Mouse (Mus musculus): ENCODE measurements at regions not wholly inside any gene's neighbourhood (a gene's known extent, or its start where the extent isn't known, plus 50 kb on each side); places are given as distances from the start of the nearest gene placed in this dataset.

DNA sequence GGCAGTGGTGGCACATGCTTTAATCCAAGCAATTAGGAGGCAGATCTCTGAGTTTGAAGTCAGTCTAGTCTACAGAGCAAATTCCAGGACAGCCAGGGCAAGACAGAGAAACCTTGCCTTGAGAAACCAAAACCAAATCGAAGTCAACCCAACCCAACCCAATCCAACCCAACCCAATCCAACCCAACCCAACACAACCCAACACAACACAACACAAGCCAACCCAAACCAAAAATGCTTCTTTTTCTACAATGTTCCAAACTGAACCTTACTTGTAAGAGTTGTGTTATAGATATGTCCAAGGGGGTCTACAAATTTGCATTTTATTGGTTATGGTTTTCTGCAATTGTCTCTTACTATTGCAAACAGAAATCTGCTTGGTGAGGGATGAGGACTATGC lies 52.8 kb upstream of the Chodl start:
- no peak for DNase-seq (ENCODE audit: low spot score in 2 of 2)

GRCm38 (mm10) chr16:78859006-78859405 lies 71.7 kb upstream of the Chodl start:
- no peak for DNase-seq (ENCODE audit: low spot score in 2 of 2)

DNA sequence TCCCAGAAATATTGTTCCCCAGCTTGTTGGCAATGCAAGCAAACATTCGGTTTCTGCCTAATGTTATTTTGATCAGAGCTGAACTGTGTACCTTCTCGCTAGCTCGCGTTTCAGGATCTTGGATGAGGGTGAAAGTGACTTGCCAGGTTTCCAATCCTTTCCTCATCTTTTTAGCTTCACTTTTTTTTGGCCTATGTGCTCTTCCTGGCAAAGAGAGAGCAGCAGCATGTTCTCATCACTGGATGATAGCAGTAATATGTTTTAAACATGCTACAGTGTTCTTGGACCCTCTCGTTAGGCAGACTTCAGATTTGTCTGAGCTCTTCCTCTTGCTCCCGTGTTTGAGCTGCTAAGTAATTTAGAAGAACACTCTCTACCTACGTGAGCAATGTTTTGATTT lies 99.8 kb upstream of the Chodl start:
- DNase-seq (ENCODE audit: low spot score in 2 of 2), result no peak

- DNase-seq (ENCODE audit: low spot score in 2 of 2), result no peak
These were observed 103.0 kb upstream of the Chodl start for GRCm38 (mm10) chr16:78827739-78828138.

DNA sequence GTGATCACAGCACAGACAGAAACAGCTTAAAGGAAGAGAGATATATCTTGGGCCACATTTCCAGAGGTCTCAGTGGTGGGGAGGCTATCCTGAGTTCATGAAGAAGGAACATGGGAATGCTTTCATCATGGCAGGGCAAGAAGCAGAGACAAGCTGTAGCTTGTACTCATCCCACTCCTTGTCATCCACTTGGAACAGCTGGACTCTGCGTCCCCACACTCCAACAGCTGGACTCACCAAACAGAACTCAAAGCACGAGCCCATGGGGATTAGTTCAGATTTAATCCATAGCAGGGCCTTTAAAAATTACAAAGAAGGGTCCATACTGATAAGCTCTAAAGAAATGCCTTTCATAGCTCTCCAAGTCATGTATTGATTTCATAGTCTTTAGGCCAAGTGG lies 140.7 kb upstream of the Chodl start:
- DNase-seq (ENCODE audit: low spot score in 2 of 2), result no peak

DNA sequence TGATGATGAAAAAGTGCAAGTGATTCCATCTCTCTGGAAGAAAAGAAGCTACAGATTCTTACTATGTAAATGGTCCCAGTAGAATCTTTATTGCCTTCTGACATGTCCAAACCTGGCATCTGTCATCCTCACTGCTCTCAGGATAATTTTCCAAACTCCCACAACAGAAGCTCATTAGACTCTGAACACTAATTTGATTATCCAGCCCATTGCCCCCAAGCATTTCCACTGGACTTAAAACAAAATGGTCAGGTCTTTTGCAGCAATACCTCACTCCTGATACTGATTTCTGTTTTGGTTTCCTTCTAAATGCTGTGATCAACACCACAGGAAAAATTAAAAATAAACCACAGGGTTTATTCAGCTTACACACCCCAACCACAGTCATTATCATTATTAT lies 171.5 kb upstream of the Chodl start:
- no peak for DNase-seq (ENCODE audit: low spot score in 2 of 2)

DNA sequence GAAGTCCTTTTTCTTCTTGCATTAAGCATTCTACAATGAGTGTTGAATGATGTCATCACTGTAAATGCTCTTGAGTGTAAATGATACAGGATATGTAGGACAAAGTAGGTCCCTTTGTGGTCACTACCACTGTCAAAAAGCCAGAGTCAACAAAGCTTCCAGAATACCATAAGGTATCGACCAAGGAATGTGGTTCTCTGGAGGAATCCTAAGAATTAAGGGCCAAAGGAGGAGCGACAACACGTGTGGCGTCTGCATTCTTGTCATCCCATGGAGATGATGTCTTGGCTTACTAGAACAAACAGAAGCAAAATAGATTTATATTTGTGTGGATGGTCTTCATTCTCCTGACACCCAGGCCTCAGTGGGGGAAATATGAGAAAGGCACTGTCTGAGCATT lies 161.4 kb upstream of the D16Ertd472e start:
- DNase-seq (ENCODE audit: low spot score in 2 of 2), result no peak

GRCm38 (mm10) chr16:78730583-78731501 lies 154.3 kb upstream of the D16Ertd472e start:
- no peak for DNase-seq (ENCODE audit: low spot score in 2 of 2)

GRCm38 (mm10) chr16:78725541-78725940 lies 149.0 kb upstream of the D16Ertd472e start:
- DNase-seq (ENCODE audit: low spot score in 2 of 2), result no peak

GRCm38 (mm10) chr16:78709943-78710342 lies 133.4 kb upstream of the D16Ertd472e start:
- no peak for DNase-seq (ENCODE audit: low spot score in 2 of 2)

DNA sequence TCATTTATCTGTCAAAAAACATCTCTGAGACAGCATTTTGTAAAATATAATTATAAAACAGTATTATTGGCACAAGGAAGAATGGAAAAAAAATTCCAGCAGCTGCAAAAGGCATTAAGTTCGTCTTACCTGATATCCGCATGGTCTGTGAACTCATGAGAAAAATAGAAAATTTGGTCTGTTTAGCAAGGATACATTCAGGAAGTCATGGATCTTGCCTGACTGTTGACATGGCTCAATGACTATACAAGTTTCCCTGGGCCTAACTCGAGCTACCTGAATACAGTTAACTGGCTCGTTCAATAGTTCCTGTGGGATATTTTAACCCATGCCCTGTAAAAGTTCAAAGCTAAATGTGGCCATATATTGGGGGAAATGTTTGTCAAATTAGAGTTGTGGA lies 131.1 kb upstream of the D16Ertd472e start:
- DNase-seq (ENCODE audit: low spot score in 2 of 2), result no peak

DNA sequence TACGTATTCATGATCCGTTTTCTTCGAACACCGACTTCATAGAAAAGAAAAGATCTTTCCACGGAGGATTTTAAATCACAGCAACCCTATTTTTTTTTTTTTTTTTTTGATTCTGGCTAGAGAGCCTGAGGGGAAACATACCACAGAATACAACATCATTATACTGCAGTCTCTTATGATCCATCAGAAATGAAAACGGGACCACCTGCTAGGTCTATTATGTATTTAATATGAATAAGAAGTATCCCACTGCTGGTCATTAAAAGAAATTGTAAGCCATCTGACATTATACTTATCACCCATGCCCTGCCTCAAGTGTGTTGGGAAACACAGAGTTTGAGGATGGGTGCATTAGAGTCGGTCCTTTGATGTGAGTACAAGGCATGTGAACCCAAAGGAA lies 130.7 kb upstream of the D16Ertd472e start:
- no peak for DNase-seq (ENCODE audit: low spot score in 2 of 2)

GRCm38 (mm10) chr16:78697514-78698209 lies 121.2 kb upstream of the D16Ertd472e start:
- no peak for DNase-seq (ENCODE audit: low spot score in 2 of 2)

GRCm38 (mm10) chr16:78688251-78688650 lies 111.7 kb upstream of the D16Ertd472e start:
- no peak for DNase-seq (ENCODE audit: low spot score in 2 of 2)

- no peak for DNase-seq (ENCODE audit: low spot score in 2 of 2)
These were observed 108.7 kb upstream of the D16Ertd472e start for GRCm38 (mm10) chr16:78685160-78685559.

GRCm38 (mm10) chr16:78684031-78684430 lies 107.5 kb upstream of the D16Ertd472e start:
- no peak for DNase-seq (ENCODE audit: low spot score in 2 of 2)

- DNase-seq (ENCODE audit: low spot score in 2 of 2), result no peak
These were observed 84.6 kb upstream of the D16Ertd472e start for GRCm38 (mm10) chr16:78661126-78661525.

GRCm38 (mm10) chr16:78644710-78645109 lies 68.2 kb upstream of the D16Ertd472e start:
- no peak for DNase-seq (ENCODE audit: low spot score in 2 of 2)

GRCm38 (mm10) chr16:78641717-78642116 lies 65.2 kb upstream of the D16Ertd472e start:
- DNase-seq (ENCODE audit: low spot score in 2 of 2), result no peak

GRCm38 (mm10) chr16:78641205-78641604 lies 64.7 kb upstream of the D16Ertd472e start:
- DNase-seq (ENCODE audit: low spot score in 2 of 2), result no peak

- DNase-seq (ENCODE audit: low spot score in 2 of 2), result no peak
These were observed 60.9 kb upstream of the D16Ertd472e start for GRCm38 (mm10) chr16:78637452-78637851.

DNA sequence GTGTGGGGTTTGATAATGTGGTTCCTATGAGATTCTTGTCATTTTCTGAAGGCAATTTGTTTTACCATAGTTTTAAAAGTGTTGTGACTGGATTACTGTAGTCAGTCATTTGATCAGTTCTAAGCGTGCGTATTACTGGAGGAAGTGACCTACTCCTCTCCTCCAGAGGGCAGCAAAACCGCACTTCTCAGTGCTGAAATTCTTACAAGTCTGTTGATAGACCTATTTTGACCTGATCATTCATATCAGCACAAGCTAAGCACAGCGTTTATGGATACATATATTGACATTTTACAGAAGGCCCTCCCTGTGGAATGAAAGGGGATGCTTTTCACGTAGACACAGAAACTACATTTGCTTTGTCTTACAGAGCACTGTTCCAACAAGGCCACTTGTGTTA lies 60.5 kb upstream of the D16Ertd472e start:
- peak in 1 of 2 experiments; percentile 25 for DNase-seq (ENCODE audit: low spot score in 2 of 2)

DNA sequence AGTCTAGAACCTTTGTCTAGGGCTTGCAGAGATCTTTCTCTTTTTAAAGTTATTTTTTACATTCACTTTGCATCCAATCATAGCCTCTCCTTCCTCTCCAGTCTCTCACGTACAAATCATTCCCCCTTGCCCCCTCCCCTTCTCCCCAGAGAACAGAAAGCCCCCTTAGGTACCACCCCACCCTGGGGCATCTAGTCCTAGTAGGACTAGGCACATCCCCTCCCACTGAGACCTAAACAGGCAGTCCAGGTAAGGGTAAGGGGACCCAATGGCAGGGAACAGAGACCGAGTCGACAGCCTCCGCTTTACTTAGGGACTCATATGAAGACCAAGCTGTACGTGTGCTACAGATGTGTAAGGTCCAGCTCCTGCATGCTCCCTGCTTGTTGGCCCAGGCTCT lies 59.3 kb upstream of the D16Ertd472e start:
- DNase-seq (ENCODE audit: low spot score in 2 of 2), result no peak

Data from spleen, postnatal 10 days (tissue).